In the genomic region with DNA sequence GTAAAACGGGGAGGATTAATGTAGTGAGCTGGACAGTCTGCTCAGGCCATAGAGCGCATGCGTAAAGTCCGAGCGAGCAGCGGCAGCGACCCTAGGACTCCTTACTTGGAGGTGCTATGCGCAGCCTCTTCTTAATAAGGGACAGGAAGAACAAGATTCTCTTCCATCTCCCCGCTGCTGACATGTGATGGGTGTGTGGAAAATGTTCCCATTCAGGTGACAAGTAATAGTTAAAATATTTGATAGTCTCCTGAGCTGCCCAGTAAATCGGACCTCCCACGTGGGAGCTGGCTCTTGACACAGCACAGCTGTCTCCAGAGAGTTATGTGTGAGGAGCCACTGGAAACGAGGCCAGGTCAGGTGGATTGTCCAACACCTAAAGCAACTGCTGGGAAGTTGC, we compare ENCODE assay signal across 21 mouse cellular contexts. TPM values are rescaled to one million over a fixed set of nuclear protein-coding genes. Genes with fewer than 3 reads are reported as not detected.
A peak's percentile ranks its signal among the peaks of the same experiment; 100 is the strongest.
DNase-seq lines count a peak whose midpoint lies in the region; ATAC-seq and TF ChIP-seq lines count a peak whose summit lies in the region.
"Had no signal": no experiment of that assay in that cellular context is flagged by ENCODE, and none has a peak within 500 bp of the region (broad histone marks: within the 10 kb centered on the region; RNA-seq: fewer than 3 reads in every experiment).

No protein-coding gene starts in this region.

- peak overlapping the region; percentile 31; the same call in 1 of the 2 replicates for H3K4me2 ChIP-seq in heart, embryonic 13.5 days
- no peak overlapping the region for H3K4me2 ChIP-seq in midbrain, embryonic 11.5 days
- no peak overlapping the region for H3K4me2 ChIP-seq in midbrain, postnatal 0 days (ENCODE audit: low read depth, low read length, poor library complexity, severe bottlenecking)
- peak overlapping the region; percentile 36; the same call in 1 of the 2 replicates for H3K4me2 ChIP-seq in stomach, postnatal 0 days (replicated peaks; ENCODE audit: low read depth)
- H3K4me2 ChIP-seq in forebrain, embryonic 15.5 days (replicated peaks), result no peak overlapping the region
- H3K4me2 ChIP-seq: heart, embryonic 15.5 days; hindbrain, embryonic 13.5 days had no signal

- TF ChIP-seq CTCF in midbrain, postnatal 0 days (IDR thresholded peaks at IDR 0.05), result no peak
- TF ChIP-seq CTCF in stomach, postnatal 0 days (IDR thresholded peaks at IDR 0.05; ENCODE audit: low read depth), result no peak

- no peaks in the 10 kb centered on the region for H3K9me3 ChIP-seq in heart, embryonic 13.5 days
- H3K9me3 ChIP-seq in midbrain, embryonic 11.5 days (ENCODE audit: control insufficient read depth, low read length), result no peaks in the 10 kb centered on the region
- no peaks in the 10 kb centered on the region for H3K9me3 ChIP-seq in midbrain, postnatal 0 days (ENCODE audit: low read length)
- H3K9me3 ChIP-seq in stomach, postnatal 0 days (ENCODE audit: control insufficient read depth, low read length), result no peaks in the 10 kb centered on the region
- H3K9me3 ChIP-seq in forebrain, embryonic 15.5 days, result no peaks in the 10 kb centered on the region
- H3K9me3 ChIP-seq: heart, embryonic 15.5 days; hindbrain, embryonic 13.5 days; midbrain, embryonic 10.5 days had no signal

- no peak for DNase-seq in heart, postnatal 25 days (ENCODE audit: low spot score)
- peak; percentile 61 for DNase-seq in midbrain, embryonic 11.5 days (ENCODE audit: low spot score, missing footprints)
- no peak for DNase-seq in midbrain, postnatal 0 days (ENCODE audit: low spot score)
- DNase-seq in kidney, postnatal 4 days, result peak; percentile 69 to 75
- DNase-seq in stomach, postnatal 0 days (ENCODE audit: low spot score), result peak; percentile 16
- DNase-seq in layer of hippocampus, adult 9-11 months, result no peak
- DNase-seq: adrenal gland, adult 2 months; cerebellum, adult 9-10 months; embryo, embryonic 11 days; gastrocnemius, postnatal 25 days; right cerebral cortex, postnatal 25 days; thymus, postnatal 36 days had no signal

- no peaks in the 10 kb centered on the region for H3K27me3 ChIP-seq in heart, embryonic 13.5 days (replicated peaks)
- no peaks in the 10 kb centered on the region for H3K27me3 ChIP-seq in midbrain, embryonic 11.5 days (ENCODE audit: control insufficient read depth, insufficient read depth, low read length)
- H3K27me3 ChIP-seq in midbrain, postnatal 0 days (ENCODE audit: insufficient read depth, low read length), result no peaks in the 10 kb centered on the region
- no peaks in the 10 kb centered on the region for H3K27me3 ChIP-seq in stomach, postnatal 0 days (ENCODE audit: control insufficient read depth, insufficient read depth, low read length)
- H3K27me3 ChIP-seq in forebrain, embryonic 15.5 days, result no peaks in the 10 kb centered on the region
- H3K27me3 ChIP-seq: heart, embryonic 15.5 days; hindbrain, embryonic 13.5 days had no signal

- no peak overlapping the region for H3K4me3 ChIP-seq in heart, embryonic 13.5 days
- H3K4me3 ChIP-seq in midbrain, embryonic 11.5 days (ENCODE audit: low read depth, low read length), result no peak overlapping the region
- no peak overlapping the region for H3K4me3 ChIP-seq in midbrain, postnatal 0 days (ENCODE audit: low read depth, low read length)
- H3K4me3 ChIP-seq in stomach, postnatal 0 days (ENCODE audit: low read depth, low read length), result peak overlapping the region; percentile 12; the same call in 1 of the 2 replicates
- H3K4me3 ChIP-seq in forebrain, embryonic 15.5 days, result no peak overlapping the region
- H3K4me3 ChIP-seq: heart, embryonic 15.5 days; hindbrain, embryonic 13.5 days; left cerebral cortex, adult 2 months; midbrain, embryonic 10.5 days; myocyte had no signal

- ATAC-seq in heart, embryonic 13.5 days (ENCODE audit: extremely low read depth, insufficient number of reproducible peaks, low FRiP score, low TSS enrichment), result no peak; the same call in 1 of the 2 replicates
- ATAC-seq in midbrain, embryonic 11.5 days (ENCODE audit: low FRiP score), result no peak
- ATAC-seq in midbrain, postnatal 0 days (ENCODE audit: low FRiP score), result no peak
- no peak; the same call in 1 of the 2 replicates for ATAC-seq in stomach, postnatal 0 days (ENCODE audit: low FRiP score, low TSS enrichment)
- no peak for ATAC-seq in forebrain, embryonic 15.5 days (replicated peaks)
- ATAC-seq: forebrain, embryonic 14.5 days had no signal

- H3K9ac ChIP-seq in heart, embryonic 13.5 days, result no peak overlapping the region
- no peak overlapping the region for H3K9ac ChIP-seq in midbrain, embryonic 11.5 days (ENCODE audit: low read length)
- H3K9ac ChIP-seq in midbrain, postnatal 0 days (replicated peaks; ENCODE audit: low read length, poor library complexity, severe bottlenecking), result no peak overlapping the region
- no peak overlapping the region for H3K9ac ChIP-seq in stomach, postnatal 0 days (ENCODE audit: low read length)
- no peak overlapping the region for H3K9ac ChIP-seq in forebrain, embryonic 15.5 days (replicated peaks)
- H3K9ac ChIP-seq: heart, embryonic 15.5 days; hindbrain, embryonic 13.5 days; liver, embryonic 14.5 days had no signal

- intact Hi-C loops in heart, postnatal 25 days (cut with DNase I), result no loop called here

- WGBS in heart, embryonic 13.5 days, result 62% methylated on average over 12 of the region's 12 CpGs
- WGBS in midbrain, embryonic 11.5 days, result 88% methylated on average over 12 of the region's 12 CpGs
- WGBS in midbrain, postnatal 0 days, result 81% methylated on average over 12 of the region's 12 CpGs
- WGBS in stomach, postnatal 0 days, result 43% methylated on average over 12 of the region's 12 CpGs
- WGBS in forebrain, embryonic 15.5 days, result 83% methylated on average over 12 of the region's 12 CpGs

- no peaks in the 10 kb centered on the region for H3K4me1 ChIP-seq in heart, embryonic 13.5 days
- H3K4me1 ChIP-seq in midbrain, embryonic 11.5 days (ENCODE audit: control insufficient read depth, insufficient read depth, low read length), result no peaks in the 10 kb centered on the region
- no peaks in the 10 kb centered on the region for H3K4me1 ChIP-seq in midbrain, postnatal 0 days (ENCODE audit: insufficient read depth, low read length)
- no peaks in the 10 kb centered on the region for H3K4me1 ChIP-seq in stomach, postnatal 0 days (replicated peaks; ENCODE audit: control insufficient read depth, insufficient read depth)
- H3K4me1 ChIP-seq in forebrain, embryonic 15.5 days, result no peaks in the 10 kb centered on the region
- H3K4me1 ChIP-seq: heart, embryonic 15.5 days; hindbrain, embryonic 13.5 days; midbrain, embryonic 10.5 days had no signal

- H3K36me3 ChIP-seq in heart, embryonic 13.5 days, result no peaks in the 10 kb centered on the region
- no peaks in the 10 kb centered on the region for H3K36me3 ChIP-seq in midbrain, embryonic 11.5 days (ENCODE audit: control insufficient read depth, insufficient read depth, low read length)
- no peaks in the 10 kb centered on the region for H3K36me3 ChIP-seq in midbrain, postnatal 0 days (ENCODE audit: insufficient read depth, low read length)
- H3K36me3 ChIP-seq in stomach, postnatal 0 days (ENCODE audit: control insufficient read depth, insufficient read depth, low read length), result no peaks in the 10 kb centered on the region
- no peaks in the 10 kb centered on the region for H3K36me3 ChIP-seq in forebrain, embryonic 15.5 days
- H3K36me3 ChIP-seq: heart, embryonic 15.5 days; hindbrain, embryonic 13.5 days; midbrain, embryonic 10.5 days had no signal

- TF ChIP-seq EP300 in stomach, postnatal 0 days (optimal IDR thresholded peaks at IDR 0.05), result no peak

- H3K27ac ChIP-seq in heart, embryonic 13.5 days (replicated peaks), result no peak overlapping the region
- H3K27ac ChIP-seq in midbrain, embryonic 11.5 days (ENCODE audit: low read depth, low read length), result no peak overlapping the region
- H3K27ac ChIP-seq in midbrain, postnatal 0 days (ENCODE audit: low read depth, low read length), result no peak overlapping the region
- peak overlapping the region; percentile 24 for H3K27ac ChIP-seq in stomach, postnatal 0 days (replicated peaks)
- H3K27ac ChIP-seq in forebrain, embryonic 15.5 days (replicated peaks), result no peak overlapping the region
- H3K27ac ChIP-seq: heart, embryonic 15.5 days; hindbrain, embryonic 13.5 days; left cerebral cortex, adult 2 months; liver, embryonic 14.5 days; midbrain, embryonic 10.5 days had no signal

RNA-seq across cellular contexts. Expression of a gene that starts 32.2 kb away (rescaled TPM):
- 1.9 and 2.2 TPM in 2 replicates for polyA plus RNA-seq in heart, embryonic 13.5 days (2015; fragmentation: Nextera tagmentation; extraction: Ambion mirVana)
- total RNA-seq in heart, postnatal 25 days (2021), result 1 to 10 TPM; 4.6 to 5.3 TPM
- 1.8 and 2.0 TPM in 2 replicates for polyA plus RNA-seq in midbrain, embryonic 11.5 days (2014; fragmentation: Nextera tagmentation; extraction: Ambion mirVana)
- 20.9 and 21.3 TPM in 2 replicates for total RNA-seq in midbrain, postnatal 0 days (2014; rRNA removed)
- polyA plus RNA-seq in midbrain, postnatal 0 days (2015; fragmentation: Nextera tagmentation; extraction: Ambion mirVana), result 6.7 and 8.0 TPM in 2 replicates
- polyA plus RNA-seq in stomach, postnatal 0 days (2015; fragmentation: Nextera tagmentation; extraction: Ambion mirVana), result 6.7 and 8.4 TPM in 2 replicates
- polyA plus RNA-seq in forebrain, embryonic 15.5 days (2015; fragmentation: Nextera tagmentation; extraction: Ambion mirVana), result 6.5 and 8.4 TPM in 2 replicates

Comparison
In these comparisons a context has a peak if more than half of its experiments do, and no peak if none do; other contexts are left out.
1. DNase-seq: peak in midbrain, embryonic 11.5 days (single experiment), kidney, postnatal 4 days (2 of 2) and stomach, postnatal 0 days (single experiment); none in heart, postnatal 25 days (single experiment), midbrain, postnatal 0 days (single experiment) and layer of hippocampus, adult 9-11 months (single experiment).
2. H3K4me2 ChIP-seq: peak in heart, embryonic 13.5 days (single experiment) and stomach, postnatal 0 days (single experiment); none in midbrain, embryonic 11.5 days (single experiment), midbrain, postnatal 0 days (single experiment) and forebrain, embryonic 15.5 days (single experiment).